Mouse (Mus musculus) lung, adult 2 months (tissue): ENCODE data around the gene Tmem115.

Experiments
- CTCF ChIP-seq: fragments of 200-500 bp; IDR thresholded peaks from 2 replicates; pipeline ENCODE4 v1.5.1; 2011; ENCODE audit warnings: mild to moderate bottlenecking, low read length, control low read depth; ENCODE audit not compliant: insufficient read depth
- POLR2A ChIP-seq: fragments of 200-500 bp; IDR thresholded peaks from 2 replicates; pipeline ENCODE4 v1.6.1; 2011; ENCODE audit warnings: low read depth, mild to moderate bottlenecking, control low read depth, low read length, borderline replicate concordance; ENCODE audit errors: extremely low read depth

GRCm38 (mm10) chr9:107545199-107545598 lies 11.5 kb downstream of the Tmem115 start:
- TF ChIP-seq CTCF (no peak), POLR2A (no peak)
